Mouse (Mus musculus): Measurements from ENCODE around the gene 1500011B03Rik.
"Not testable (repeated sequence)": the region's sequence is repeated elsewhere in the genome, so short reads cannot be mapped to it uniquely, and the experiment has no call there.

DNA sequence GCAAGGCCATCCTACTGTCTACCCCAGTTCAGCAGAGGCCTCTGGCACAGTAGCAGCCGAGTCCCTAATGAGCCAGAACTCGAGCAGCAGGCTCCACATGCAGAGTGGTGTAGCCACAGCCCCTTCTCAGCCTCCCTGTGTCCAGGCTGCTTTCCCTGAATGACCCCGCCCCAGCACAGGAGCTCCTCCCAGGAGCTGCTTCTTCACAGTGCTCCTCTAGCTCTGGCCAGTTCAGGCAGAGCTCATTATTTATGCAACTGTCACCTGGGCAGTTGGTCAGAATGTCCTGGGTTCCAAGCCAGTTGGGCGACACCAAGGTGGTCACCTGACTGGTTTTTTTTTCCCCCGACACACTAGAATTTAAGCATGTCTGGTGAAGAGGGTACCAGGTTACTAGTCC is 30.1 kb upstream of the 1500011B03Rik start, which contains the start of gene 4930519G04Rik:
- TF ChIP-seq CTCF (IDR thresholded peaks at IDR 0.05; ENCODE audit: borderline replicate concordance, control insufficient read depth, extremely low read depth, insufficient read depth, low read length, poor library complexity); POLR2A (IDR thresholded peaks at IDR 0.05; ENCODE audit: control insufficient read depth, extremely low read depth, insufficient read depth, low read length, poor library complexity): not testable (repeated sequence)
